Mouse (Mus musculus): ENCODE data around the gene Isl2. TPM values are rescaled to one million over a fixed set of nuclear protein-coding genes. Genes with fewer than 3 reads are reported as not detected.

Gene Isl2
- polyA plus RNA-seq, 1 experiment from 2014 or later = 2.5 TPM

DNA sequence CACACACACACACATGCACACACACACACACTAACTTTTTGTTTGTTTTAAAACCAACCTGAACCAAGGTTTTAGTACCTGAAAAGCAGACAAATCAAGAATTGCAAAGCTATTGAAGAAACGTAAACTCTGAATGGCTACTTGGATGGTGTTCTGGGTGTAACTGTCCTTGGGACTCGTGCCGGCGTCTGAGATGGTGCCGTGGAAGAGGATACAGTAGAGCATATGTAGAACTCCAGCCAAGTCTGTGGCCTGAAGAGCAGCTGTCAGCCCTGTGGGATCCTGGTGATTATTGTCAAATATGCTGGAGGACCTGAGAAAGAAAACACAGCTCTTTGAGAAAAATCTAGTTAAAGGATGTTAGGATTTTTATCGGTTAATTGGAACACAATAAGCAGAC, 47.7 kb downstream of the Isl2 start:
- WGBS = 91% methylated on average over 6 of the region's 6 CpGs
- Histone ChIP-seq H3K9ac (ENCODE audit: low read length) (no peak overlapping the region), H3K4me2 (replicated peaks; ENCODE audit: low read depth) (no peak overlapping the region), H3K36me3 (ENCODE audit: control insufficient read depth, insufficient read depth, low read length) (no peaks in the 10 kb centered on the region), H3K4me1 (replicated peaks; ENCODE audit: control insufficient read depth, insufficient read depth) (no peaks in the 10 kb centered on the region), H3K27me3 (ENCODE audit: control insufficient read depth, insufficient read depth, low read length) (no peaks in the 10 kb centered on the region), H3K9me3 (ENCODE audit: control insufficient read depth, low read length) (no peaks in the 10 kb centered on the region), H3K27ac (replicated peaks) (no peak overlapping the region), H3K4me3 (ENCODE audit: low read depth, low read length) (no peak overlapping the region)
- DNase-seq (ENCODE audit: low spot score) (no peak), ATAC-seq (ENCODE audit: low FRiP score, low TSS enrichment) (no peak)
- TF ChIP-seq CTCF (IDR thresholded peaks at IDR 0.05; ENCODE audit: low read depth) (no peak), EP300 (optimal IDR thresholded peaks at IDR 0.05) (no peak)

Other genes with a start within 250 kb of the Isl2 start
- 1.1 and 1.6 TPM in 2 replicates for gene Nrg4, start 211.8 kb upstream of the Isl2 start, polyA plus RNA-seq (2015; fragmentation: Nextera tagmentation; extraction: Ambion mirVana)
- gene Tmem266, start 211.8 kb upstream of the Isl2 start, polyA plus RNA-seq (2015; fragmentation: Nextera tagmentation; extraction: Ambion mirVana) = 0.51 and 0.62 TPM in 2 replicates
- 326 and 337 TPM in 2 replicates for gene Etfa, start 26.4 kb upstream of the Isl2 start, polyA plus RNA-seq (2015; fragmentation: Nextera tagmentation; extraction: Ambion mirVana)